Mouse (Mus musculus) megakaryocyte progenitor cell, adult 5-6 weeks (primary cell): ENCODE data around the gene Csf2ra. TPM values are rescaled to one million over a fixed set of nuclear protein-coding genes. Genes with fewer than 3 reads are reported as not detected.
"Not testable (repeated sequence)": the region's sequence is repeated elsewhere in the genome, so short reads cannot be mapped to it uniquely, and the experiment has no call there.

Experiments used
- ATAC-seq: replicated peaks from 2 replicates; pipeline ENCODE4 v1.8.0; 2016; ENCODE audit warnings: mild to moderate bottlenecking, moderate TSS enrichment, inconsistent platforms; ENCODE audit not compliant: poor library complexity
- total RNA-seq, 2 experiments: library from RNA; stranded (forward) in 1 of 2; stranded (reverse) in 1 of 2; fragments of 157-497, 149-512 nt in 1 of 2; fragments of 200-1000 nt in 1 of 2; gene quantifications; 2 replicates each; pipeline versions ENCODE4 v1.2.3 to v1.2.4; 2015 to 2017

Csf2ra gene
- total RNA-seq, 2 experiments from 2014 or later = 31.5 to 111 TPM

DNA sequence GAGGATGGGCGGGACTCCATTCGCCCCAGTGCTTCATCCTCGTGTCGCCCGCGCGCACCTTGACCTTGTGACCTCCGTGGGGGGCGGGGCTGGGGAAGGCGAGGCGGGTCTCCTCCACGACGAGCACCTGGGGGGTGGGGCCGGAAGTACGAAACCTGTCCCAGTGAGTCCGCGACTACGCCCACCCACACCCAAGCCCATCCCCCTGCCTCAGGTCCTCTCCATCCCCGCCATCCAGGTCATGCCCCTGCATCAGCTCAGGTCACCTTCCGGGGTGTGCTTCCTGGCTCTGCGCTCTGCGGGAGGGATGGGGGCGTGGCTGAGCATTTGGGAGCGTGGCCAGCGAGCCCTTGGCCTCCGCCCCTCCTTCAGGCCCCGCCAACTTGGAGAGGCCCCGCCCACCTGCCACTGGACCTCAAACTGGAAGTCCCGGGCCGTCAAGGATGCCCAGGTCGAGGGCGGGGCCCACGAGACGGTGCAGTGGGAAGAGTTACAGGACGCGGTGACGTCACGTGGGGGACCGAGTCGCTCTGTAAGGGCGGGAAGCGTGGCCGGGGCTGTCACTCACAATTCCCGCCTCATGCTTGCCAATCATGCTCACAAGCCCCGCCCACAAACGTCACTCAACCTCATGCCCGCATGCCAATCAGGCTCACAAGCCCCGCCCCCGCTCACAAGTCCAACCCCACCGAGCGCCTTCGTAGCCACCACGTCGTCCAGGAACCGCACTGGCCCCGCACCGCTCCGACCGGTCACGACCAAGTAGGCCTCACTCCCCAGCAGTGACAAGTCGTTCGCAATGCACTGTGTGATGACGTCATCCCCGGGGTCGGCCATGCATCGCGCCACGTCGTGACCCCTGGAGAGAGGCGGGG lies 2.5 kb downstream of the Csf2ra start:
- ATAC-seq = peak; percentile 26

- ATAC-seq = no peak
These were observed 3.3 kb downstream of the Csf2ra start for GRCm38 (mm10) chr19:61224678-61225525.

- ATAC-seq = no peak
These were observed 4.4 kb downstream of the Csf2ra start for GRCm38 (mm10) chr19:61223706-61224328.

DNA sequence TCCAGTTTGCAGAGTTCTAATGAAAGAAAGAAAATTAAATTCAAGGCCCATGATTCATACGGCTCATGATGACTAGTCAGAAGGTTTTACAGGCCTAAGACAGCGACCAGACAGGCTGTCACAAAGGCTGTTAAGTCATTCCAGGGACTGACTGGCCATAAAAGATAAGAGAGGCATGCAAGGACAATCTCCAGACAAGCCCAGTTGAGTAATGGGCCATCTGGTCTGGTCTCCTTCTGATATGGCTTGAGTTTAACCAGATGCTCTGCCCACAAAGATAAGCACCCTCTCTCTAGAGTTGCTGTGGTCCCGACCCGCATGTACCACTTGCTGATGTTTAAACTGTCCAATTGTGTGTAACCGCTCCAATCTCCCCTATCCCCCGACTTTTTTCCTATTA lies 20.7 kb downstream of the Csf2ra start:
- peak; percentile 57 for ATAC-seq

- ATAC-seq = no peak
These were observed 28.4 kb downstream of the Csf2ra start for GRCm38 (mm10) chr19:61199836-61200235.

DNA sequence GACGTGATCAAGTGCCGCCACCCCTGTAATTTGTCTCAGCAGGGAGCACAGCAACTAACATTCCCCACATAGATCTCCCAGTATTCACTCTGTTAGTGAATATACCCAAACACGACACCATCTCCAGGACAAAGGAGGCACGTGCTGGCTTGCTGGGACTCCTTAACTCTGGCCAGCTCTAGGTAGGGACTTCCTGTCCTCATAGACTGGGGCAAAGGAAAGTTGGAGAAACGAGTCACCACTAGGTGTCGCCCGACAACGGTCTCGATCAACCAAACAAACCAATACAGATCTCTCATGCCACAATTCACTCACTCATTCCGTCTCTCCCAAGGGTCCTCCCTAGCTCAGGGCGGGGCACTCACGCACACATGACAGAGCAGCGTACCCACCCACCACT lies 28.9 kb downstream of the Csf2ra start:
- ATAC-seq = no peak

- ATAC-seq = not testable (repeated sequence)
These were observed 44.6 kb downstream of the Csf2ra start, which contains the start of gene Gm6020 for GRCm38 (mm10) chr19:61183590-61183989. Gene Gm6020 (plus strand): TSS chr19:61183890.

DNA sequence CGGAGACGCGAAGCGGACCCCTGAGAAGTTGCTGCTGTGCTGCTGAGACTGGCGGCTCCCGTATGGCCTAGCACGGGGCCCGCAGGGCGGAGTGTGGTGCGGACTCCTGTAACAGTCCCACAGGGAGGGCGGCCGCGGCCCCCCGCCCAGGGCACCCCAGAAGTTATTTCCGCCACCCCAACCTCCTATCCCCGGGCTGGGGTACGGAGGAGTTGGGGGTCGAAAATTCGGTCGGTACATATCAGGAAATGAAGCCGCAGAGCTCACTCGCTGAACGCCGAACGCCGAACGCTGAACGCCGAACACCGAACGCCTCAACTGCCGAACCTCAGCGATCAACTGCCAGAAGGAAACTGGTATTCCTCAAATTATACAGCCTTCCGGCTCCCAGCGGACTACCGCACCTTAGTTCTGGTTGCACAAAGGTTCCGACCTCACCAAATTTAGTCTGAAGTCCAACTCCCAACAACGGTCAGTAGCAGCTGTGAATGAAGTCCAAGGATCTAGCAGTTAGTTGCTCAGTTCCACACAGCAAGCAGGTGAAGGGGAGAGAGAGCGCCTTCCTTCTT lies 52.4 kb downstream of the Csf2ra start, which contains the start of gene Gm7102:
Gm7102 (minus strand) TSS at position 554 of the 569 bp plus-strand sequence.
- peak; percentile 39 for ATAC-seq

Other genes starting within 250 kb of the Csf2ra start
- 45.7 and 47.3 TPM in 2 replicates for gene Zfp950, start 87.6 kb downstream of the Csf2ra start, total RNA-seq (2015)
- gene Zfp950, start 87.6 kb downstream of the Csf2ra start, total RNA-seq (2017) = 31.7 and 57.1 TPM in 2 replicates
- gene Gm7102, start 52.1 kb downstream of the Csf2ra start, total RNA-seq (2015) = 0.17 and 0.29 TPM in 2 replicates
- gene Gm7102, start 52.1 kb downstream of the Csf2ra start, total RNA-seq (2017) = 0.12 and 0.41 TPM in 2 replicates
- gene Gm6020, start 44.5 kb downstream of the Csf2ra start, total RNA-seq (2015) = not detected in 2 replicates
- gene Gm6020, start 44.5 kb downstream of the Csf2ra start, total RNA-seq (2017) = not detected in 2 replicates
- not detected in 2 replicates for gene Gm21060, start 68.6 kb upstream of the Csf2ra start, total RNA-seq (2015)
- not detected in 2 replicates for gene Gm21060, start 68.6 kb upstream of the Csf2ra start, total RNA-seq (2017)